Mouse (Mus musculus) liver, embryonic 11.5 days (tissue): Measurements from ENCODE around the gene Igfbp3. TPM values are rescaled to one million over a fixed set of nuclear protein-coding genes. Genes with fewer than 3 reads are reported as not detected.
A peak's percentile ranks its signal among the peaks of the same experiment; 100 is the strongest.

Source experiments
- ATAC-seq: fragments of 200-750 bp; cut with Nextera tagmentation; replicated peaks from 2 replicates; pipeline ENCODE4 v1.8.0; 2017; ENCODE audit warnings: moderate number of reproducible peaks, mild to moderate bottlenecking, moderate TSS enrichment, moderate library complexity; ENCODE audit not compliant: low FRiP score
- DNase-seq: peaks from one replicate; pipeline ENCODE4 v3.0.0-alpha.2; 2017; ENCODE audit warnings: low spot score
- H3K27ac ChIP-seq: fragments of 300-500 bp; sonication (generic); 2 replicates; pipeline ENCODE4 v1.5.1; 2014; ENCODE audit warnings: mild to moderate bottlenecking, low read depth, low read length, control low read depth
- H3K27me3 ChIP-seq: fragments of 300-500 bp; sonication (generic); replicated peaks from 2 replicates; pipeline ENCODE4 v1.6.1; 2014; ENCODE audit warnings: low read length, mixed read lengths; ENCODE audit not compliant: control insufficient read depth, insufficient read depth
- H3K36me3 ChIP-seq: fragments of 300-500 bp; sonication (generic); 2 replicates; pipeline ENCODE4 v1.6.1; 2014; ENCODE audit warnings: mild to moderate bottlenecking, low read length, moderate library complexity, mixed read lengths; ENCODE audit not compliant: control insufficient read depth, insufficient read depth
- H3K4me1 ChIP-seq: fragments of 300-500 bp; sonication (generic); replicated peaks from 2 replicates; pipeline ENCODE4 v1.6.1; 2014; ENCODE audit warnings: low read length, mixed read lengths; ENCODE audit not compliant: control insufficient read depth, insufficient read depth
- H3K4me2 ChIP-seq: fragments of 300-500 bp; sonication (generic); 2 replicates; pipeline ENCODE4 v1.6.1; 2014; ENCODE audit warnings: mild to moderate bottlenecking, control low read depth, moderate library complexity
- H3K4me3 ChIP-seq: fragments of 300-500 bp; sonication (generic); 2 replicates; pipeline ENCODE4 v1.5.1; 2014; ENCODE audit warnings: low read depth, low read length, control low read depth
- H3K9ac ChIP-seq: fragments of 300-500 bp; sonication (generic); 2 replicates; pipeline ENCODE4 v1.6.1; 2014; ENCODE audit warnings: low read depth, low read length, control low read depth
- H3K9me3 ChIP-seq: fragments of 300-500 bp; sonication (generic); 2 replicates; pipeline ENCODE4 v1.6.1; 2016; ENCODE audit warnings: low read length, inconsistent platforms, mixed read lengths; ENCODE audit not compliant: control insufficient read depth
- WGBS: fragments of 180-500 bp; shearing (Covaris S2); extraction: QIAGEN DNeasy Blood & Tissue Kit; methylation state at CpG from one replicate; pipeline ENCODE4 v1.1.7; 2014; 5-methylcytosine and 5-hydroxymethylcytosine counted together
- polyA plus RNA-seq: library from polyadenylated mRNA; unstranded; fragments of >200 nt; fragmentation: Nextera tagmentation; extraction: Ambion mirVana; gene quantifications from 2 replicates; pipeline ENCODE4 v1.2.1, GENCODE M21; 2014

Igfbp3 gene
- polyA plus RNA-seq, 1 experiment from 2014 or later, result 42.1 TPM

DNA sequence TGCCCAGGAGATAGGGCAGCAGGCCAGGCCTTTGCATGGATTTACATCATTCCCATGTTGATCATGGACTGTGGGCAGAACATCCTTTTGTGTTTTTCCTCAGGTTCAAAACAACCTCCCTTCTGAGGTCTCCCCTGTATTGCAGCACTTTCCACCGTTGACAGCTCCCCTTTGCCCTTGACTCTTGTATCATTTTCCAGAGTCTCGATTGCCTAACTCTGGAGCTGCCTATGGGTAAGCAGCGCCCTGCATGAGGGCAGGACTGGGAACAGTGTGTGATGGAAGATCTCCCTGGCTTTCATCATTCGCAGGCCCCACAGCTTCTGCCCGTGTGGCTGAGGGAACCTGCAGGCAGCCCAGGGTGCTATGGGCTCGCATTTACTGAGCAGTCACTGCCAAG is 21.0 kb downstream of the Igfbp3 start:
- Histone ChIP-seq H3K4me1 (no peaks in the 10 kb centered on the region), H3K27me3 (no peaks in the 10 kb centered on the region), H3K36me3 (no peaks in the 10 kb centered on the region), H3K9me3 (peaks cover 4% of the 10 kb centered on the region; the same call in 1 of the 2 replicates), H3K9ac (no peak overlapping the region), H3K4me3 (no peak overlapping the region), H3K4me2 (no peak overlapping the region), H3K27ac (no peak overlapping the region; the same call in 1 of the 2 replicates)
- ATAC-seq, result 0 out of 2 replicates have a peak, but pooled peaks have one; percentile 10
- WGBS, result 44% methylated on average over 6 of the region's 6 CpGs
- DNase-seq, result no peak

DNA sequence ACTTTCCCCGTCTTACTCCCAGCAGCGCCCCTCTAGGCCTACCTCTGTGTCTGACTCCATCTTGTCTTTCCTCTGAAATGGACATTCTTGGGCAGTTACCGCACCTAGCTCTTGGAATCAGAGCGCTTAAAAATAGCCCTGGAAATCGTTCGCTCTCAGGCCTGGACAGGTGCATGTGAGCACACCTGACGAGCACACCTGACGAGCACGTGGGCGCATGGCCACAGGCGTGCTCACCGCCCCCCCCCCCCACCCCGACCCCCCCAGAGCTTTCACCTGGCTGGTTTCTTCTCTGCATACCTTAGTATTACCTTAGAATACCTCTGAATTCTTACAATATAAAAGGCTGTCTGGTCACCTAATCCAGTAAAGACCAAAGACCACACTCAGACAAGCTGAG is 25.3 kb downstream of the Igfbp3 start, which contains the start of gene Gm11985:
TSS of gene Gm11985 (minus strand) at position 101 of the 400 bp plus-strand sequence.
- no peak for DNase-seq
- no peak within 1 kb of the TSS for H3K27ac ChIP-seq
- 0 out of 2 replicates have a peak, but pooled peaks cover 2% of the 10 kb centered on the region for H3K4me1 ChIP-seq
- H3K36me3 ChIP-seq, result no peaks in the 10 kb centered on the region
- WGBS, result 82% methylated on average over 13 of the region's 13 CpGs
- H3K9ac ChIP-seq, result no peak within 1 kb of the TSS
- H3K4me2 ChIP-seq, result no peak within 1 kb of the TSS
- no peaks in the 10 kb centered on the region for H3K27me3 ChIP-seq
- H3K4me3 ChIP-seq, result no peak within 1 kb of the TSS
- no peak for ATAC-seq
- no peaks in the 10 kb centered on the region for H3K9me3 ChIP-seq

DNA sequence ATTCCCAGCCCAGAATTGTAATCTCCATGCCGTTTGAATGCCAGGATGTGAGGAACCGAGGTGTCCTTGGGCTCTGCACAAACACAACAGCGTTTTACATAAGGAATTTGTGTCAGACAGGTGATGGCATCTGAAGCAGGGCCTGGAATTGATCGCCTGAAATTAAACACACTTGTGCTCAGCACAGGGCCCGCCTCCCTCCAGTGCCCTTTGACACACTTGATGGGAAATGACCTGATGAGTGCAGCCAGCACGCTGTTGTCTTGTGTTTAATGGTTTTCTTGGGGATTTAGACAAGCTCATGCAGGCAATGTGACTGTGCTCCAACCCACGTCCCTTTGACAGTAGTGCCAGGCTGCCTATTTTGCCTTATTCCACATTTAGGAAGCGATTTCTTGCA is 26.3 kb downstream of the Igfbp3 start:
- H3K27me3 ChIP-seq, result no peaks in the 10 kb centered on the region
- no peak overlapping the region for H3K4me3 ChIP-seq
- no peak overlapping the region for H3K9ac ChIP-seq
- no peaks in the 10 kb centered on the region for H3K9me3 ChIP-seq
- DNase-seq (no peak), ATAC-seq (no peak)
- 0 out of 2 replicates have a peak, but pooled peaks cover 2% of the 10 kb centered on the region for H3K4me1 ChIP-seq
- WGBS, result 47% methylated on average over 8 of the region's 8 CpGs
- H3K4me2 ChIP-seq, result no peak overlapping the region
- no peaks in the 10 kb centered on the region for H3K36me3 ChIP-seq
- no peak overlapping the region for H3K27ac ChIP-seq

DNA sequence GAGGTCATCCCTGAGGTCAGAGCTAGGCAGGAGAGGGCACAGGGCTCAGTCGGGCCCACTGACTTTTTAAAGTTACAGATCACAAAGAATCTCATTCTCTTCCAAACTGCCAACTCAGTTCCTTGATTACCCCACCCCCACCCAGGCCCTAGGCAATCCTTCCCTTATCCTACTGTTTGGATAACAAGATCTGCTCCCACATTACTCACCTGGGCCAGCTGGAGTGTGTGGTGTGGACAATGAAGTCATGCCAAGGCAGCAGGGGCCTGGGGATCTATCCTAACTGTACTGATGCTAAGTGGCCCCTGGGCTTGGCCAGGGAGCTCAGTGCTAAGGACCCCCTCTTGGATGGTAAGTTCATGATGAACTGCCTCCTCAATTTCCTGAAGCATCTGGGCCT is 29.3 kb downstream of the Igfbp3 start:
- ATAC-seq (no peak), DNase-seq (no peak)
- H3K4me1 ChIP-seq, result 0 out of 2 replicates have a peak, but pooled peaks cover 2% of the 10 kb centered on the region
- no peaks in the 10 kb centered on the region for H3K9me3 ChIP-seq
- WGBS, result 26% methylated on average over 1 of the region's 1 CpGs
- H3K27me3 ChIP-seq, result no peaks in the 10 kb centered on the region
- H3K4me2 ChIP-seq, result no peak overlapping the region
- no peaks in the 10 kb centered on the region for H3K36me3 ChIP-seq
- H3K9ac ChIP-seq, result no peak overlapping the region
- H3K4me3 ChIP-seq, result no peak overlapping the region
- H3K27ac ChIP-seq, result no peak overlapping the region

- ATAC-seq (no peak), DNase-seq (no peak)
- Histone ChIP-seq H3K9ac (no peak overlapping the region), H3K4me2 (no peak overlapping the region), H3K36me3 (no peaks in the 10 kb centered on the region), H3K27ac (no peak overlapping the region), H3K4me3 (no peak overlapping the region), H3K9me3 (no peaks in the 10 kb centered on the region), H3K27me3 (no peaks in the 10 kb centered on the region), H3K4me1 (0 out of 2 replicates have a peak, but pooled peaks cover 2% of the 10 kb centered on the region)
- 54% methylated on average over 8 of the region's 8 CpGs for WGBS
These were observed 31.2 kb downstream of the Igfbp3 start for GRCm38 (mm10) chr11:7182409-7183042.

GRCm38 (mm10) chr11:7179276-7179675 is 34.4 kb downstream of the Igfbp3 start:
- Histone ChIP-seq H3K27me3 (no peaks in the 10 kb centered on the region), H3K9ac (no peak overlapping the region), H3K27ac (no peak overlapping the region), H3K4me3 (no peak overlapping the region), H3K36me3 (no peaks in the 10 kb centered on the region), H3K4me2 (no peak overlapping the region), H3K4me1 (0 out of 2 replicates have a peak, but pooled peaks cover under 1% of the 10 kb centered on the region), H3K9me3 (no peaks in the 10 kb centered on the region)
- 68% methylated on average over 2 of the region's 2 CpGs for WGBS
- ATAC-seq (no peak), DNase-seq (no peak)

GRCm38 (mm10) chr11:7178724-7179123 is 35.0 kb downstream of the Igfbp3 start:
- DNase-seq (no peak), ATAC-seq (no peak)
- H3K36me3 ChIP-seq, result no peaks in the 10 kb centered on the region
- no peak overlapping the region for H3K4me2 ChIP-seq
- H3K27ac ChIP-seq, result no peak overlapping the region
- 64% methylated on average over 4 of the region's 4 CpGs for WGBS
- H3K4me1 ChIP-seq, result no peaks in the 10 kb centered on the region
- H3K9me3 ChIP-seq, result no peaks in the 10 kb centered on the region
- no peak overlapping the region for H3K4me3 ChIP-seq
- H3K27me3 ChIP-seq, result no peaks in the 10 kb centered on the region
- no peak overlapping the region for H3K9ac ChIP-seq

DNA sequence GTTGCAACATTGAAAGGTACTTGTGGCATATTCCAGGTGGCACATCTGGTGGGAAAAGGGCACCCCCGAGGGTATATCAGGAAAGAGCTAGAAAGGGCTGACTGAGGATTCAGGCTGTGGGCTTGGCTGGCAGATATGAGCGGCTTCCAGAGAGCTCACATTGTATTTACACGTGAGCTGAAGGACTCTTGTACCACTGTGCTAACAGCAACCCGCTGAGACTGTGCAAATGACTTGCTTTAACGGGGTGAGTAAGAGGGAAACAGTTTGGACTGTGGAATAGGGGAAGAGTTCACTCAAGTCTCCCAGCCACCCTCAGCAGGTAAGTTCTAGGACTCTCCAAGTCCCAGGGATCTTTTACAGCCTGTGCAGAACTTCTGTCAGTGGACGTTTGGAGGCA is 40.1 kb downstream of the Igfbp3 start:
- ATAC-seq, result no peak
- Histone ChIP-seq H3K4me2 (no peak overlapping the region), H3K36me3 (no peaks in the 10 kb centered on the region; the same call in 1 of the 2 replicates), H3K27ac (no peak overlapping the region), H3K27me3 (no peaks in the 10 kb centered on the region), H3K9me3 (no peaks in the 10 kb centered on the region), H3K4me3 (no peak overlapping the region), H3K4me1 (no peaks in the 10 kb centered on the region), H3K9ac (no peak overlapping the region)
- no peak for DNase-seq
- WGBS, result 75% methylated on average over 6 of the region's 6 CpGs

- ATAC-seq (no peak), DNase-seq (no peak)
- Histone ChIP-seq H3K36me3 (no peaks in the 10 kb centered on the region; the same call in 1 of the 2 replicates), H3K27ac (no peak overlapping the region), H3K27me3 (no peaks in the 10 kb centered on the region), H3K9me3 (no peaks in the 10 kb centered on the region), H3K4me1 (no peaks in the 10 kb centered on the region), H3K9ac (no peak overlapping the region), H3K4me2 (no peak overlapping the region), H3K4me3 (no peak overlapping the region)
- 83% methylated on average over 1 of the region's 1 CpGs for WGBS
These were observed 44.1 kb downstream of the Igfbp3 start for GRCm38 (mm10) chr11:7169645-7170044.
